Mouse (Mus musculus) yolk sac, embryonic 10.5 days (tissue): ENCODE data around the gene Cebpg.

Experiments
- DNase-seq: peaks from one replicate; pipeline ENCODE4 v3.0.0-alpha.2; 2017; ENCODE audit warnings: low spot score

Cebpg gene

DNA sequence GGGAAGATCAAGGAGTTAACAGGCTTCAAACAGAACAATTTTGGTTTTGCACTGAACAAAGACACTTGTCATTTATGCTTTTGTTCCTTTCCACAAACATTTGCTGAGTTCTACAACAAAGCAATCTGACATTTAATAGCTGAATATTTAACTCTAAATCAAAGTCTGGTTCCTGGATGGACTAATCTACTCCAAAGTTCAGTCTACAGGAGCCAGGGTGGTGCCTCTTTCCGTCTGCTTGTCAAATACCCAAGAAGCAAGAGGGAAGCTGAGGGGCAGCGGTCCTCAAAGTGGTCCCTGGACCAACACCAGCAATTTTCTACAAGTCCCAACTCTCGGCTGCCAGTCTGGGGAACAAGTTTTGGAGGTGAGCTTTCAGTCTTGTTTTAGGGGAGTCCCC, 3.2 kb downstream of the Cebpg start:
- no peak for DNase-seq

- DNase-seq: no peak
Measured at GRCm38 (mm10) chr7:35050540-35050939, 5.8 kb downstream of the Cebpg start.

- DNase-seq: no peak
Measured at GRCm38 (mm10) chr7:35046091-35046490, 10.3 kb downstream of the Cebpg start.

DNA sequence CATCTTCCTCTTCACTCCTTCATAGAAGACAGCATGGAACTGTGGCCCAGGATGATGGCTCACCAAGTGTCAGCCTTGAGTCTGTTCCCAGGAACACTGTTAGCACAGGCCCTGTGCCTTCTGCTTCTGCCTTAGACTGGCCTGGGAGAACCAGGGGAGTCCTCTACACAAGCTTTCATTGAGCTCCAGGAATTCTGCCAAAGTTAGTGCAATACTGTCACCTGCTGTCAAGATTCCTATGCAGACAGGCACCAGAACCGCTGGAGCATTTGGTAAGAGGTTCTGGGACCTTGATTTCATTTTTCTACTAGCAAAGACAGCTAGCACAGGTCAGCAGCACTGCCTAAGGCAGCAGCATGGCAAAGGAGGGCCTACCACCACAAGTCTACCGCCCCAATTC, 11.7 kb downstream of the Cebpg start:
- no peak for DNase-seq

DNA sequence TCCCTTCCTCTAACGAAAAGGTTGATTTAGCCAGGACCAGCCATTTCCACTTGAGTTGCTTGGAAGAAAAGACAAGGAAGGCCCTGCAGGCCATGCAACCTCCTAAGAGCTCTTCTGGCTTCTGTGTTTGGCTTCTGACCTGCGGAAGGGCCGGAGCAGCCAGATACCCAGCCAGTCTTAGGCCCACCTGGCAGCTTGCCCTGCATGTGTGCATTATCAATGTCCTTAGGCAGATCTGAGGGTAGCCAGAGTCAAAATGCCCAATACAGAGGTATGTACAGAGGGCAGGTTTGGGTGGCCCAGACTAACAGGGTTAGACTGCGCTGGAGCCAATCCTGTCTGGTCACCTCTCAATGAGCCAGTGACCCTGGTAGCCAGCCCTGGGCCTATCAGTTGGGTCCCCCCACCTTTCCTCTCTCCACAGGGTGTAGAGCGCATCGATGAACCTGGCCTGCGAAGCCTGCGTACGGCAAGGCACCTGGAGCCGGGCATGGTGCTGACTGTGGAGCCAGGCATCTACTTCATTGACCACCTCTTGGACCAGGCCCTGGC, 13.0 kb downstream of the Cebpg start:
- DNase-seq: no peak

DNA sequence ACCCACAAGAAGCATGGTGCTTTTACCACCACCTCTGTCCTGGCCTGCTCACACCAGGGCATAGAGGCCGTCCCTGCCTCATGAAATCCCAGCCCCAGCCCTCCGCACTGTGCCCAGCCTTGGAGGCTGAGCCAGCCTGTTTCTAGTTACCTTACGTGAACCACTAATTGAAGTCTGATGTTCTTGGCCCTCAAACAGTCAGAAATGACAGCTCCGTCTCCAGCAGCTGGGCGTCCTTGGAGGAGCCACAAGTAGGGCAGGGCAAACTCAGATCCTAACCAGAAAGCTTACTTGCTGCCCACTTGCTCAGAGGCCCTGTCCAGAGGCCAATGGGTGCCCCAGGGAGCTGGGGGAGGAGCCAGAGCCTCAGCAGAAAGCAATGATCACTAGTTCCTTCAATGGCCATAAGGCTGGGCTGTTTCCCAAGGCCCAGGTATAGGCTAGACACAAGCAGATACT, 13.6 kb downstream of the Cebpg start:
- DNase-seq: no peak

GRCm38 (mm10) chr7:35042209-35042554, 14.2 kb downstream of the Cebpg start:
- DNase-seq: no peak

DNA sequence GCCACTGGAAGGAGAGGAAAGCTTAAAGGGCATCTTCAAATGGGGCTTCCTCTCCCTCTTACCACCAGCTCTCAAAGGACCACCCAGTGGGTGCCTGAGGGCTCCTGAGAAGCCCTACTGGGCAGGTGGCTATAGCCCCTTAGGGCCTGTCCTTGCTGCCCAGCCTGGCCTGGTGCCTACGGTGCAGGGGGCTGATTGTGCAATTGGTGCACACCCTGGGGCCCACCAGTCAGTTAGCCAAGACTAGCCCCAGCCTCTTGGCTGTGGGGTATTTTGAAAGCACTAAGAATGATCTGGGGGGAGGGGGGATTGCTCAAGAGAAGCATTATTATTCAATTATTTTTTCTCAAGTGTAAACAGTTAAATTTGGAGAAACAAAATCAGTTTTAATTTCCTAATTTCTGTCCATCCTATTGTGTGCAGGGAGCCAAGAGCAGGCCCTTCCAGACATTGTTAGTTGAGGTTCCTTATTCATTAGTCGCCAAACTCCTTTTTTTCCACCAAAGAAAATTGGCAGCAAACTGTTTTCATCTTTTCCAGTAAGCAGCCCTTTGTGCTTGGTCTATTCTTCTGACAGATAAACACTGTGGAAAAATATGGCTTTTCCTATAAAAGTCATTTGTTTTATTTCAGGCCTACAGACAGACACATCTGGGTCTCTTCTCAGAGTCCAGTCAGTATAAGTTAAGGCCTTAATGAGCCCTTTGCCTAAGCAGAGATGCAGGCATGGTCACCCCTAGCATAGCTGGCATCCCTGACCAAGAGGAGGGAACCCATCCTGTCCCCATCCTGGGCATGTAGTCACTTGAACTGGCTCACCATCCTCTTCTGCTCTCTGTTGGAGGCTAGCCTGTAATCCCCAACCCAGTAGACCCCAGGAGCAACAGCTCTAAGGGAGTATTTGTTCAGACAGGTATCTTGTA, 14.8 kb downstream of the Cebpg start:
- no peak for DNase-seq

DNA sequence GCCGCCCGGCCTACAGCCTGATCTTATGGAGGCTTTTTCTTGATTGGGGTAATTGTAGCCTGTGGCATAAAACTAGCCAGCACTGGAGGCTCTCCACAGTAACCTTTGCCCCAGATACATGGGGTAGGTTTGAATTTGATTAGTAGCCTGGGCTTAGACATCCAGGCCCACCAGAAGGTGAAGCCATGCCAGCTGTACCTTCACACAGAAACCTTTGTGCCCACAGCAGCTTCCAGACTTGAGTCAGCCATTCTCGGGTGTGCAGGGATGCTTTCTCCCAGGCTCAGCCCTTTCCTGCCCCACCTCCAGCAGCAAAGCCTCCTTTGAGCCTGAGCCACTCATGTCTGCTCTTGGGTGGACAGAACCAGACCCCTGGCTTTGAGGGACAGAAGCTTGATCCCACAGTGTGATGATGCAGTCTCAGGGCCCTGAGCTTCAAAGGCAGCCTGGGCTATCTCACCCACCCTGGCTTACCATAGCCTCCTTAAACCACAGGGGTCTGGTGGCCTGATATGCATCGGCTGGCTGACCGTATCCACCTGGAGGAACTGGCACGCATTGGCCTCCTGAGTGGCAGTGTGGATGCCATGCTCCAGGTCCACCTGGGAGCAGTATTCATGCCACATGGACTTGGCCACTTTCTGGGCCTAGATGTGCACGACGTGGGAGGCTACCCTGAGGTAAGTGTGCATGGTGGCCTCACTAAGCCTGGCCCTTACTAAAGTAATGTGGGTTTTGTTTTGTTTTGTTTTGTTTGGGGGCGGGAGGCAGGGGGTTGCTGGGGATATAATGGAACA, 16.0 kb downstream of the Cebpg start:
- no peak for DNase-seq

GRCm38 (mm10) chr7:35037408-35037807, 19.0 kb downstream of the Cebpg start:
- no peak for DNase-seq

- DNase-seq: no peak
Measured at GRCm38 (mm10) chr7:35036266-35036731, 20.1 kb downstream of the Cebpg start.

DNA sequence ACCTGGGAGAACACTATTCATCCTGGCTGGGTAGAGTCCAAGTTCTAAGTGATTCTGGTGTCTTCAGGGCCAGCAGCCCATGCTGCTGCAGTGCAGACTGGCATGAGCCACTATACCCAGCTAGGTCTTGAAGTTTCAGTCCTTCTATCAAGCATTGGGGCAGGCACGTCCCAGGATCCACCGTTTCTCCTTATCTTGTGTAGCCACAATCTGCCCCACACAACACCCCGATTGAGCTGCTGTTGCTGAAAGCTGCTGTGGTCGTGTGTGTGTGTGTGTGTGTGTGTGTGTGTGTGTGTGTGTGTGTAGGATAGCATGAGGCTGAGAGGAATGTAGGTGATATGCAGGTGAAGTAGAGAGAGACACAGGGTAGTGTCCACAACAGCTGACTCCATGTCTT, 20.8 kb downstream of the Cebpg start:
- no peak for DNase-seq

DNA sequence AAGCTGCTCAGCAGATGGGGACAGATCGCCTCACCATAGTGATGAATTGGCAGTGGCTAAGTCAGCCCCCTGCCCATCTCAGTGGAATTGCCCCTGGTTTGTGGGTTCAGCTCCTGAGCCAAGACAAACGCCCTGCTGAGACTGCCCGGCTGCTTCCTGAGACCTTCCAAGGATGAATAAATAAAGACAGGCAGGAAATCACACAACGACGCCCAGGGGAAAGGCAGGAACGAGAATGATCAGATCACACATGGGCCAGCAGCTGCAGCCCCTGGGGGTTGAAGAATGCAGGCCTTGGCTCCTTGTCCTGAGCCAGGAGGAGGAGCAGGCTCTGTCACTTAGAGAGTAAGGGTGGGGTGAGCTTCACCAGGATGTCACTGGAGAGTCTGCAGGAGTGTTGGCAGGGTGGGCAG, 21.2 kb downstream of the Cebpg start:
- no peak for DNase-seq

DNA sequence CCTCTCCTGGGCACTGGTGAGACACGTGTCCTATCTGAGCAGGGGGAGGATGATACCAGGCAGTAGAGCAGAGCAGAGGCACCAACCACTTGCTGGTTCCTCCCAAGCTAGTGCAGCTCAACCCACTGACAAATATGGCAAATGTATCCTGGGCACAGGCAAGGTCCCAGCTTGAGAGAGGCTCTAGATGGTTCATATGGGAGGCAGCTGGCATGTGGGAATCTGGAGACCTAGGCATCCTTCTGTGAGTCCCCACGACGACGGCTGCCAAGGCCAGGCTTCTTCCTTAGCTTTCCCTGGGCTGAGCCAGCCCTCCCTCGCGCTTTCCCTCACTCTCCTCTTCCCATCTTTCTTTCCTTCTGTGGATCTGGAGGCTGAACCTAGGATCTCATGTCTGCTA, 25.8 kb downstream of the Cebpg start:
- no peak for DNase-seq

GRCm38 (mm10) chr7:35029648-35030047, 26.7 kb downstream of the Cebpg start:
- no peak for DNase-seq

DNA sequence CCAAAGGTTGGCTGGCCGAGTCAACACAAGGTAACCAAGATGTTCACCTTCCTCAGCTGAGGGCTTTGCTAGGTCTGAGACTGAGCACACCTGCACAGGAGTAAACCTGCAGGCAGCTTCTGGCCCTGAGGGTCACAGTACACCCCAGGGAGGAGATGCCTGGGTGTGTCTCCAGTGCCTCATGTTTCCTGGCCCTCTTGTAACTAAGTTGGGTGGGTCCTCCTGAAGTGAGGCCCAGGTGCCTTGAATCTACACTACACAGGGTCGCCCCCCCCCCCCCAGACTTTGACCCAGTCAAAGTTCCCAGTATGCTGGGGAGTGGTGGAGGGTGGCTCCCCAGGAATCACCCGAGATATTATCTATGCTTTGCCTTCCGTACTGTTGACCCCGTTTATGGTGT, 27.1 kb downstream of the Cebpg start:
- DNase-seq: no peak

DNA sequence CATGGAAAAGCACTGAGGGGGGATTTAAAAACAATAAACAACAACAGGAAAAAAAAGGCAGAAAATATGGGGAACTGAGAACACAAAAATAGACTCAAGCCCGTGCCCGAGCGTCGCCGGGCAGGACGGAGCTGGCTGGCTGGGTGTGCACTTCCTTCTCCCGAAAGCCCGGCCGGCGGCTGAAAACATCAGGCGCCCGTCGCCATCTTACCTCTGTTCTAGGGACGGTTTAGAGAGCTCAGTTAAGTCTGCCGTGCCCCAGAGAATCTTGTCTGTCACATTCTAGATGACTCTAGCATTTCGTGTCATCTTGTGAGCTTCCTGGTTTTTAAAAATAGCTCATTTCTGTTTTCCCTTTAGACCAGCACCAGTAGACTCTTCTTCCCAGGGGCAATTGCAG, 27.8 kb downstream of the Cebpg start:
- DNase-seq: no peak

DNA sequence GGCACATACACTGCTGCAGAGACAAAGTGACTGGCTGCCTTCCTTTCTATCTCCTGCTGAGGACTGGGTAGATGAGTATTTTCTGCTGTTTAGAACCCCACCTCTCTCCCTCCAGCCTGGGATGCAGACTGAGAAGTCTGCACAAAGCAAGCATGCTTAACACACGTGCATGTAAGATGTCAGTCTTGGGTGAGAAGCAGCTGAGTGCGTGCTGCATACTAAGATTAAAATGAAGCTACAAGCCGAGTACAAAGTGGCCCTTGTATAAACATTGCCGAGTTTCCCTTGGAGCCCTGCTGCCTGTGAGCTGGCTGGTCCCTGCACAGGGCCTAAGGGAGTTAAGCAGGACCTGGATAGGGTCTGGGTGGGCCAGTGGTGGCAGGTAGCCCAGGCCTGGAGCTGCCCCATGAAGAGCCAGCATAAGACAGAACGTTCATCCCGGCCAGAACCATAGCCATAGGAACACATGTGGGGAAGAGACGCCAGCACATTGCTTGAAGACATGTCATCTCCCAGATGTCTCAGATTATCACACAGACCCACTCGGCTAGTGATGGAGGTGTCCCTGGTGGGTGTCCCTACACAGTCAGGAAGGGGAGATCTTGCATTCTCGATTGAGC, 28.5 kb downstream of the Cebpg start:
- DNase-seq: no peak

DNA sequence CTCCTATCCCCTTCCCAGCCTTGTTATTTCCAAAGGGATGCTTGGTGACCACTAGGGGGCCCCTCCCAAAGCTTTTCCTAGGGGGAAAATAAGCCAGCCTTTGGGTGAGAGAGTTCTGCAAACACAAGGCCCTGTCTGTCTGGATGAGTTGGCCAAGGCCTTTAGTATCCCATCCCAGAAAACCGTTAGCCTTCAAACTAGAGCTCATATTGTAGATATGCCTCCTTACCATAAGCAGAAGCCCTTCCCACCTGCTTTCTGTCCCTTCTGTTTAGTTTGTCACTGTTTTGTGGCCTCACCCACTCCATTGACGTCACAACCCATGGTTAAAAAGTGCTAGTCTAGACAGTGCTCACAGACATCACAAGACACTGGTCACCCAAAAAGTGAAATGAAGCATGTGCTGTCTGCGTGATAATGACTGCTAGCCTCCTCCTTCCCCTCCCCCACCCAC, 29.5 kb downstream of the Cebpg start:
- no peak for DNase-seq

DNA sequence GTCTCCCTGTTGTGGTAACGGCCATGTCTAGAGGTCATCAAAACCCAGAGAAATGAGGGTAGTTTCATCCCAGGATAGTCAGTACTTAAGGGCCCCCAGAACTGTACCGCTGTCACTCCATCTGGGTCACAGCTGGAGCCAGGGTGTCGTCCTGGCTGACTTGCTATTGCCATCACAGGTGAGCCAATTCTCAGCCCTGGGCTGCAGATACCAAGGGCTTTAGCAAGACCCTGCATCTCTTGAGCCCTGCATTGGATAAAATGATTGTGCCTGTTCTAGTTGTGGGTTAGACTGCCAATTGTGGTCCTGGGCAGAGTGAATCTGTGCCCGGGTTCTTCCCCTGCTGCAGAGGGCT, 30.1 kb downstream of the Cebpg start:
- no peak for DNase-seq

- DNase-seq: peak; percentile 40
Measured at GRCm38 (mm10) chr7:35025409-35026275, 30.7 kb downstream of the Cebpg start.
